ENCODE assay signal across 15 mouse cellular contexts in the genomic region with DNA sequence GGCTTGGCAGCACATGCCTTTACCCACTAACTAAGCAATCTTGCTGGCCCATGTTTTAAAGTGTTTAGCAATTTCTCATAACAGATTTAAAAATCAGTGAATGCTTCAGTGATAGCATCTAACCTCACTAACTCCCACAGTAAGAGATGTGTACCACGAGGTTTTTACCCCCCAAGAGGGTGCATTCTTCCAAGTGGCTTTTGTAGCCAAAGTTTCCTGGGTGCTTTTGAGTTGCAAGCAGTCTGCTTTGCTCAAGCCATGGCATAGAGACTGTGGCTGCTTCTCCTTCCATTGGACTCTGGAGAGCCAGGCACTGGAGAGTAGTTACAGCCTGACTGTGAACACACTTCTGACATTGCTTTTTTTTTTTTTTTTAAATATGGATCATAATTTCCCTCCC.
"Had no signal": no experiment of that assay in that cellular context is flagged by ENCODE, and none has a peak within 500 bp of the region (broad histone marks: within the 10 kb centered on the region; RNA-seq: fewer than 3 reads in every experiment).

No protein-coding gene starts in this region.

- DNase-seq: retina, postnatal 1 day; right cerebral cortex, adult 18-20 months; right cerebral cortex, postnatal 14 days; right cerebral cortex, postnatal 25 days; right cerebral cortex, postnatal 4 days; spleen, adult 18-20 months; thymus, adult 18-20 months; thymus, adult 2 months; thymus, postnatal 14 days; thymus, postnatal 25 days; thymus, postnatal 36 days had no signal

- H3K27me3 ChIP-seq: neural tube, embryonic 12.5 days; neural tube, embryonic 13.5 days; neural tube, embryonic 15.5 days; stomach, embryonic 15.5 days had no signal
